Comparison of ENCODE assay signal across 9 mouse cellular contexts in genomic region chr12:28700101-28700511, GRCm38 (mm10). TPM values are rescaled to one million over a fixed set of nuclear protein-coding genes. Genes with fewer than 3 reads are reported as not detected.
A peak's percentile ranks its signal among the peaks of the same experiment; 100 is the strongest.
DNase-seq lines count a peak whose midpoint lies in the region; ATAC-seq and TF ChIP-seq lines count a peak whose summit lies in the region.
"Had no signal": no experiment of that assay in that cellular context is flagged by ENCODE, and none has a peak within 500 bp of the region (broad histone marks: within the 10 kb centered on the region; RNA-seq: fewer than 3 reads in every experiment).

No protein-coding gene starts in this region.

- peaks cover 19% of the 10 kb centered on the region for H3K36me3 ChIP-seq in hindbrain, embryonic 10.5 days
- peaks cover 11% of the 10 kb centered on the region; the same call in 1 of the 2 replicates for H3K36me3 ChIP-seq in neural tube, embryonic 12.5 days

- H3K4me3 ChIP-seq in cerebellum, adult 2 months (replicated peaks; ENCODE audit: insufficient read depth, low read depth, low read length) = no peak overlapping the region
- no peak overlapping the region for H3K4me3 ChIP-seq in hindbrain, embryonic 10.5 days
- H3K4me3 ChIP-seq in neural tube, embryonic 12.5 days = no peak overlapping the region

- WGBS in cerebellum, adult 2 months = 22% methylated on average over 3 of the region's 3 CpGs
- 40% methylated on average over 3 of the region's 3 CpGs for WGBS in hindbrain, embryonic 10.5 days
- WGBS in neural tube, embryonic 12.5 days = 34% methylated on average over 3 of the region's 3 CpGs

- no peaks in the 10 kb centered on the region for H3K27me3 ChIP-seq in cerebellum, adult 2 months (ENCODE audit: control insufficient read depth, insufficient read depth, low read length)
- H3K27me3 ChIP-seq in hindbrain, embryonic 10.5 days (ENCODE audit: insufficient read depth, poor library complexity, severe bottlenecking) = peaks cover 41% of the 10 kb centered on the region
- H3K27me3 ChIP-seq in neural tube, embryonic 12.5 days (replicated peaks) = no peaks in the 10 kb centered on the region; the same call in 1 of the 2 replicates

- no peak for TF ChIP-seq CTCF in cerebellum, adult 2 months (IDR thresholded peaks at IDR 0.05; ENCODE audit: borderline replicate concordance, insufficient read depth, low read depth, low read length)

- H3K4me1 ChIP-seq in cerebellum, adult 2 months (ENCODE audit: control insufficient read depth, insufficient read depth, low read length) = peaks cover 26% of the 10 kb centered on the region
- peaks cover 26% of the 10 kb centered on the region for H3K4me1 ChIP-seq in hindbrain, embryonic 10.5 days (replicated peaks)
- H3K4me1 ChIP-seq in neural tube, embryonic 12.5 days = peaks cover 19% of the 10 kb centered on the region

- no peak for TF ChIP-seq POLR2A in cerebellum, adult 2 months (IDR thresholded peaks at IDR 0.05; ENCODE audit: borderline replicate concordance, insufficient read depth, low read length)

- peak overlapping the region; percentile 26 for H3K27ac ChIP-seq in cerebellum, adult 2 months (ENCODE audit: insufficient read depth, low read length)
- H3K27ac ChIP-seq in hindbrain, embryonic 10.5 days = peak overlapping the region; percentile 83
- peak overlapping the region; percentile 48; the same call in 1 of the 2 replicates for H3K27ac ChIP-seq in neural tube, embryonic 12.5 days
- H3K27ac ChIP-seq: liver, embryonic 14.5 days had no signal

- no peak overlapping the region for H3K9ac ChIP-seq in neural tube, embryonic 12.5 days
- H3K9ac ChIP-seq: liver, embryonic 14.5 days had no signal

- ATAC-seq in neural tube, embryonic 12.5 days (ENCODE audit: low FRiP score, low read depth) = no peak

- no peak overlapping the region for H3K4me2 ChIP-seq in neural tube, embryonic 12.5 days (replicated peaks)

- DNase-seq in cerebellum, adult 2 months = peak in 1 of 2 experiments; percentile 42
- no peak for DNase-seq in cerebellum, adult 8-10 months
- DNase-seq in right cerebral cortex, postnatal 4 days = peak; percentile 29
- no peak for DNase-seq in right cerebral cortex, postnatal 25 days
- no peak for DNase-seq in hindbrain, embryonic 10.5 days (ENCODE audit: low spot score)
- no peak for DNase-seq in layer of hippocampus, adult 9-10 months (ENCODE audit: low spot score)
- DNase-seq in natural killer cell, adult 2 months (ENCODE audit: low spot score in 2 of 2) = no peak

- no peaks in the 10 kb centered on the region for H3K9me3 ChIP-seq in hindbrain, embryonic 10.5 days
- H3K9me3 ChIP-seq in neural tube, embryonic 12.5 days = no peaks in the 10 kb centered on the region

RNA-seq across cellular contexts. Expression of gene Adi1, which starts 25.1 kb away (rescaled TPM):
- polyA plus RNA-seq in cerebellum, adult 2 months (2012; rRNA removed) = 60.5 and 67.3 TPM in 2 replicates
- polyA plus RNA-seq in hindbrain, embryonic 10.5 days (2016; fragmentation: Nextera tagmentation; extraction: Ambion mirVana) = 45.5 and 49.1 TPM in 2 replicates
- polyA plus RNA-seq in neural tube, embryonic 12.5 days (2016; fragmentation: Nextera tagmentation; extraction: Ambion mirVana) = 35.1 and 36.7 TPM in 2 replicates

RNA-seq across cellular contexts. Expression of gene Trappc12, which starts 50.2 kb away (rescaled TPM):
- 49.4 and 50.8 TPM in 2 replicates for polyA plus RNA-seq in cerebellum, adult 2 months (2012; rRNA removed)
- polyA plus RNA-seq in hindbrain, embryonic 10.5 days (2016; fragmentation: Nextera tagmentation; extraction: Ambion mirVana) = 35.3 and 38.1 TPM in 2 replicates
- 41.0 and 42.4 TPM in 2 replicates for polyA plus RNA-seq in neural tube, embryonic 12.5 days (2016; fragmentation: Nextera tagmentation; extraction: Ambion mirVana)

RNA-seq across cellular contexts. Expression of gene Rnaseh1, which starts 50.7 kb away (rescaled TPM):
- polyA plus RNA-seq in cerebellum, adult 2 months (2012; rRNA removed) = 17.5 and 19.6 TPM in 2 replicates
- 33.0 and 34.8 TPM in 2 replicates for polyA plus RNA-seq in hindbrain, embryonic 10.5 days (2016; fragmentation: Nextera tagmentation; extraction: Ambion mirVana)
- 29.3 and 29.6 TPM in 2 replicates for polyA plus RNA-seq in neural tube, embryonic 12.5 days (2016; fragmentation: Nextera tagmentation; extraction: Ambion mirVana)

RNA-seq across cellular contexts. Expression of gene Eipr1, which starts 51.5 kb away (rescaled TPM):
- 40.6 and 42.2 TPM in 2 replicates for polyA plus RNA-seq in cerebellum, adult 2 months (2012; rRNA removed)
- polyA plus RNA-seq in hindbrain, embryonic 10.5 days (2016; fragmentation: Nextera tagmentation; extraction: Ambion mirVana) = 44.2 and 55.2 TPM in 2 replicates
- 54.6 and 57.4 TPM in 2 replicates for polyA plus RNA-seq in neural tube, embryonic 12.5 days (2016; fragmentation: Nextera tagmentation; extraction: Ambion mirVana)

Comparison
In these comparisons a context has a peak if more than half of its experiments do, and no peak if none do; other contexts are left out.
1. H3K27ac ChIP-seq: peak in every context shown above with its lines; median percentile 83 in hindbrain, embryonic 10.5 days; 48 in neural tube, embryonic 12.5 days; 26 in cerebellum, adult 2 months.